Mouse (Mus musculus): ENCODE results near the gene Trip4.

Gene Trip4

GRCm38 (mm10) chr9:65828016-65828403, 80.6 kb downstream of the Trip4 start:
- H3K36me3 ChIP-seq (ENCODE audit: control insufficient read depth, insufficient read depth, low read length, poor library complexity, severe bottlenecking), result no peaks in the 10 kb centered on the region
- no peak for DNase-seq (ENCODE audit: low read depth, low spot score)
- H3K27me3 ChIP-seq (ENCODE audit: control insufficient read depth, insufficient read depth, low read length, poor library complexity, severe bottlenecking), result no peaks in the 10 kb centered on the region

GRCm38 (mm10) chr9:65827344-65828015, 81.1 kb downstream of the Trip4 start, which contains the start of gene Zfp609:
Gene Zfp609, minus strand, starts transcription at chr9:65827564.
- Histone ChIP-seq H3K36me3 (ENCODE audit: control insufficient read depth, insufficient read depth, low read length, poor library complexity, severe bottlenecking) (no peaks in the 10 kb centered on the region), H3K27me3 (ENCODE audit: control insufficient read depth, insufficient read depth, low read length, poor library complexity, severe bottlenecking) (no peaks in the 10 kb centered on the region)
- DNase-seq (ENCODE audit: low read depth, low spot score), result peak; percentile 87

GRCm38 (mm10) chr9:65826588-65827343, 81.8 kb downstream of the Trip4 start:
- no peaks in the 10 kb centered on the region for H3K27me3 ChIP-seq (ENCODE audit: control insufficient read depth, insufficient read depth, low read length, poor library complexity, severe bottlenecking)
- peak; percentile 61 for DNase-seq (ENCODE audit: low read depth, low spot score)
- no peaks in the 10 kb centered on the region for H3K36me3 ChIP-seq (ENCODE audit: control insufficient read depth, insufficient read depth, low read length, poor library complexity, severe bottlenecking)

GRCm38 (mm10) chr9:65826226-65826587, 82.4 kb downstream of the Trip4 start:
- Histone ChIP-seq H3K36me3 (ENCODE audit: control insufficient read depth, insufficient read depth, low read length, poor library complexity, severe bottlenecking) (no peaks in the 10 kb centered on the region), H3K27me3 (ENCODE audit: control insufficient read depth, insufficient read depth, low read length, poor library complexity, severe bottlenecking) (no peaks in the 10 kb centered on the region)
- DNase-seq (ENCODE audit: low read depth, low spot score), result no peak

- Histone ChIP-seq H3K27me3 (ENCODE audit: control insufficient read depth, insufficient read depth, low read length, poor library complexity, severe bottlenecking) (no peaks in the 10 kb centered on the region), H3K36me3 (ENCODE audit: control insufficient read depth, insufficient read depth, low read length, poor library complexity, severe bottlenecking) (no peaks in the 10 kb centered on the region)
- no peak for DNase-seq (ENCODE audit: low read depth, low spot score)
Observed at GRCm38 (mm10) chr9:65823716-65824462, 84.7 kb downstream of the Trip4 start.

GRCm38 (mm10) chr9:65822011-65822410, 86.6 kb downstream of the Trip4 start:
- H3K36me3 ChIP-seq (ENCODE audit: control insufficient read depth, insufficient read depth, low read length, poor library complexity, severe bottlenecking), result no peaks in the 10 kb centered on the region
- no peaks in the 10 kb centered on the region for H3K27me3 ChIP-seq (ENCODE audit: control insufficient read depth, insufficient read depth, low read length, poor library complexity, severe bottlenecking)
- DNase-seq (ENCODE audit: low read depth, low spot score), result no peak

GRCm38 (mm10) chr9:65820301-65820700, 88.3 kb downstream of the Trip4 start:
- no peak for DNase-seq (ENCODE audit: low read depth, low spot score)

GRCm38 (mm10) chr9:65818402-65818801, 90.2 kb downstream of the Trip4 start:
- Histone ChIP-seq H3K27me3 (ENCODE audit: control insufficient read depth, insufficient read depth, low read length, poor library complexity, severe bottlenecking) (no peaks in the 10 kb centered on the region), H3K36me3 (ENCODE audit: control insufficient read depth, insufficient read depth, low read length, poor library complexity, severe bottlenecking) (no peaks in the 10 kb centered on the region)
- DNase-seq (ENCODE audit: low read depth, low spot score), result no peak

More at GRCm38 (mm10) chr9:65820301-65820700, 88.3 kb downstream of the Trip4 start:
- no peaks in the 10 kb centered on the region for H3K36me3 ChIP-seq (ENCODE audit: control insufficient read depth, insufficient read depth, low read length, poor library complexity, severe bottlenecking)
- H3K27me3 ChIP-seq (ENCODE audit: control insufficient read depth, insufficient read depth, low read length, poor library complexity, severe bottlenecking), result no peaks in the 10 kb centered on the region

GRCm38 (mm10) chr9:65812841-65813240, 95.8 kb downstream of the Trip4 start:
- Histone ChIP-seq H3K36me3 (ENCODE audit: control insufficient read depth, insufficient read depth, low read length, poor library complexity, severe bottlenecking) (no peaks in the 10 kb centered on the region), H3K27me3 (ENCODE audit: control insufficient read depth, insufficient read depth, low read length, poor library complexity, severe bottlenecking) (no peaks in the 10 kb centered on the region)
- no peak for DNase-seq (ENCODE audit: low read depth, low spot score)

GRCm38 (mm10) chr9:65811784-65812183, 96.8 kb downstream of the Trip4 start:
- Histone ChIP-seq H3K36me3 (ENCODE audit: control insufficient read depth, insufficient read depth, low read length, poor library complexity, severe bottlenecking) (no peaks in the 10 kb centered on the region), H3K27me3 (ENCODE audit: control insufficient read depth, insufficient read depth, low read length, poor library complexity, severe bottlenecking) (no peaks in the 10 kb centered on the region)
- DNase-seq (ENCODE audit: low read depth, low spot score), result no peak

GRCm38 (mm10) chr9:65807818-65808217, 100.8 kb downstream of the Trip4 start:
- H3K36me3 ChIP-seq (ENCODE audit: control insufficient read depth, insufficient read depth, low read length, poor library complexity, severe bottlenecking), result no peaks in the 10 kb centered on the region
- no peak for DNase-seq (ENCODE audit: low read depth, low spot score)
- no peaks in the 10 kb centered on the region for H3K27me3 ChIP-seq (ENCODE audit: control insufficient read depth, insufficient read depth, low read length, poor library complexity, severe bottlenecking)

GRCm38 (mm10) chr9:65807251-65807650, 101.3 kb downstream of the Trip4 start:
- Histone ChIP-seq H3K36me3 (ENCODE audit: control insufficient read depth, insufficient read depth, low read length, poor library complexity, severe bottlenecking) (no peaks in the 10 kb centered on the region), H3K27me3 (ENCODE audit: control insufficient read depth, insufficient read depth, low read length, poor library complexity, severe bottlenecking) (no peaks in the 10 kb centered on the region)
- no peak for DNase-seq (ENCODE audit: low read depth, low spot score)

- no peaks in the 10 kb centered on the region for H3K36me3 ChIP-seq (ENCODE audit: control insufficient read depth, insufficient read depth, low read length, poor library complexity, severe bottlenecking)
- no peak for DNase-seq (ENCODE audit: low read depth, low spot score)
- no peaks in the 10 kb centered on the region for H3K27me3 ChIP-seq (ENCODE audit: control insufficient read depth, insufficient read depth, low read length, poor library complexity, severe bottlenecking)
Observed at GRCm38 (mm10) chr9:65799770-65800169, 108.8 kb downstream of the Trip4 start.

- DNase-seq (ENCODE audit: low read depth, low spot score), result no peak
- no peaks in the 10 kb centered on the region for H3K36me3 ChIP-seq (ENCODE audit: control insufficient read depth, insufficient read depth, low read length, poor library complexity, severe bottlenecking)
- no peaks in the 10 kb centered on the region for H3K27me3 ChIP-seq (ENCODE audit: control insufficient read depth, insufficient read depth, low read length, poor library complexity, severe bottlenecking)
Observed at GRCm38 (mm10) chr9:65795651-65796050, 112.9 kb downstream of the Trip4 start.

GRCm38 (mm10) chr9:65794313-65794712, 114.3 kb downstream of the Trip4 start:
- no peak for DNase-seq (ENCODE audit: low read depth, low spot score)
- Histone ChIP-seq H3K27me3 (ENCODE audit: control insufficient read depth, insufficient read depth, low read length, poor library complexity, severe bottlenecking) (no peaks in the 10 kb centered on the region), H3K36me3 (ENCODE audit: control insufficient read depth, insufficient read depth, low read length, poor library complexity, severe bottlenecking) (no peaks in the 10 kb centered on the region)

Data from splenic B cell, adult 2 months (primary cell).